33 mouse cellular contexts compared by ENCODE assay signal in the genomic region with DNA sequence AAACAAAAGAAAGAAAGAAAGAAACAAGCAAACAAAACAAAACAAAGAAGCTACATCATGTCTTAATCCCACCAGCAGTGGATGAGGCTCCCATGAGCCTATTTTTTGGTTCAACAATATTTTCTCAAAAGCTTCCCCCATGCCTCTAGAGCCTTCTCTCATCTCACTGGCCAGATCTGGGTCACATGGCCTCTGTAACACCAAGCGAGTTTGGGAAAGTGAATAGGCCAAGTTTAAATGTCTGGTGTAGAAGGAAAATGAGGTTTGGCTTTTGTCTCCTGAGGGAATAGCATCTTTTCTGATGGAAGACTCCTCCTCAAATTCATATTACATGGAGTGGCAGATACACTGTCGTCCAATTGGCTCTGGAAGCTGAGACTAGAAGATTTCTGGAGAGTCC.
"Had no signal": no experiment of that assay in that cellular context is flagged by ENCODE, and none has a peak within 500 bp of the region (broad histone marks: within the 10 kb centered on the region; RNA-seq: fewer than 3 reads in every experiment).

No protein-coding gene starts in this region.

- H3K36me3 ChIP-seq: heart, embryonic 10.5 days; heart, embryonic 12.5 days; heart, embryonic 13.5 days; heart, embryonic 15.5 days; hindbrain, embryonic 10.5 days; hindbrain, embryonic 12.5 days; hindbrain, embryonic 15.5 days; intestine, embryonic 15.5 days; kidney, embryonic 15.5 days had no signal

- H3K4me3 ChIP-seq: heart, embryonic 10.5 days; heart, embryonic 12.5 days; heart, embryonic 13.5 days; heart, embryonic 15.5 days; hindbrain, embryonic 10.5 days; hindbrain, embryonic 12.5 days; hindbrain, embryonic 15.5 days; intestine, embryonic 15.5 days; kidney, embryonic 15.5 days; layer of hippocampus, adult 2 months; left cerebral cortex, adult 2 months had no signal

- H3K27me3 ChIP-seq: heart, embryonic 12.5 days; heart, embryonic 13.5 days; heart, embryonic 15.5 days; hindbrain, embryonic 12.5 days; hindbrain, embryonic 15.5 days; intestine, embryonic 15.5 days; kidney, embryonic 15.5 days had no signal

- H3K4me2 ChIP-seq: heart, embryonic 11.5 days; heart, embryonic 12.5 days; heart, embryonic 13.5 days; heart, embryonic 15.5 days; hindbrain, embryonic 12.5 days; hindbrain, embryonic 14.5 days; hindbrain, embryonic 15.5 days; intestine, embryonic 15.5 days; kidney, embryonic 15.5 days had no signal

- H3K27ac ChIP-seq: heart, embryonic 13.5 days; heart, embryonic 15.5 days; hindbrain, embryonic 12.5 days; hindbrain, embryonic 15.5 days; hindbrain, postnatal 0 days; intestine, embryonic 15.5 days; kidney, embryonic 15.5 days; kidney, postnatal 0 days; layer of hippocampus, adult 2 months; left cerebral cortex, adult 2 months had no signal

- ATAC-seq: hindbrain, postnatal 0 days; intestine, embryonic 16.5 days; intestine, postnatal 0 days had no signal

- DNase-seq: heart, postnatal 10 days; heart, postnatal 14 days; heart, postnatal 36 days; heart, postnatal 4 days; kidney, adult 11 months; kidney, adult 18-20 months; kidney, adult 2 months; kidney, adult 8-10 months; kidney, adult 9 months; kidney, postnatal 10 days; kidney, postnatal 14 days; kidney, postnatal 25 days; kidney, postnatal 36 days; kidney, postnatal 4 days; layer of hippocampus, adult 9-11 months; layer of hippocampus, postnatal 36 days had no signal

- H3K9me3 ChIP-seq: heart, embryonic 10.5 days; heart, embryonic 12.5 days; heart, embryonic 13.5 days; heart, embryonic 15.5 days; hindbrain, embryonic 10.5 days; hindbrain, embryonic 12.5 days; hindbrain, embryonic 15.5 days; intestine, embryonic 15.5 days; kidney, embryonic 15.5 days had no signal

- H3K9ac ChIP-seq: heart, embryonic 12.5 days; heart, embryonic 13.5 days; heart, embryonic 15.5 days; hindbrain, embryonic 12.5 days; hindbrain, embryonic 14.5 days; hindbrain, embryonic 15.5 days; intestine, embryonic 15.5 days; kidney, embryonic 15.5 days had no signal
